In the genomic region with DNA sequence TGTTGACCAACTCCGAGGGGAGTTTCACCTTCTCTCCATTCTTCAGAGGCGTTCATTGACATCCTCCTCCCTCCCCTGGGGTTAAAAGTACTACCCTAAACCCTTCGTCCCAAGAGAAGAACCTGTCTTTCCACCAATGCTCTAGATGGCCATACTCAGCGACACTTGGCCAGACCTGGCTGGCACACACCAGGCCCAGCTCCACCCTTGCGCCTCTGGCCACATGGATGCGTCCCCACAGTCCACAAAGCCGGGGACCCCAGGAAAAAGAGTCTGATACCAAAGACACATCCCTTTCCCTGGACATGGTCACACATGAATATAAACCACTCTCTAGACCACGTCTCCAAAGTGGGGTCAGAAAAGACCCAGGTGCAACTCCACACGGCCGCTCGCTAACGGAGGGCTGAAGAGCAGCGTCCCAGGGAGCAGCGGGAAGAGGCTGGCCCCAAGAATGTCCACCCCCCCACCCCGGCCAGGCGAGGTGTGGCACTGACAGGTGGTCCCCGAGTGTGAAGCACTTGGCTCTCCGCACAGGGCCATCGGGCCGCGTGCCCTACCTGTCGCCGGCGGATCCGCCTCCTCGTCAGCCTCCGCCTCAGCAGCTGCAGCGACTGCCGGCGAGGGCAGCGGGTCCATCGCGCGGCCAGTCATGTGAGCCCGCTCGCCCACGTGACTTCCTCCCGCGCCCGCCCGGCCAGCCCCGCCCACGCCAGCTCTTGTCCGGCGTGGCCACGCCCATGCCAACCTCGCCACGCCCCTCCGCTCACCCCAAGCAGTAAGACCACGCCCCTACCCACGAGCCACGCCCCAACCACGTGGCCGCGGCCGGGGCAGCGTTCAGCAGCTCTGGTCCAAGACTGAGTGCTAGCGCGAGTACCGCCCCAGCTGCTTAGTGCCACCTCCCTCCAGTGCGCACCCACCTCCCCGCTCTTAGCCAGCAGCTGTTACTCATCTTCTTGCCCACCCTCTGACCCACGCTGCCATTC, we compare ENCODE assay signal across 8 mouse cellular contexts. TPM values are rescaled to one million over a fixed set of nuclear protein-coding genes. Genes with fewer than 3 reads are reported as not detected.
DNase-seq lines count a peak whose midpoint lies in the region; ATAC-seq lines count a peak whose summit lies in the region.

A gene (minus strand): TSS at position 675 of the 989 bp plus-strand sequence.

- no peaks in the 10 kb centered on the region for H3K27me3 ChIP-seq in intestine, embryonic 14.5 days (replicated peaks; ENCODE audit: control insufficient read depth, insufficient read depth, low read length)

- DNase-seq in adrenal gland, adult 18-20 months (ENCODE audit: low spot score in 2 of 2): peak; percentile 99
- peak; percentile 99 for DNase-seq in embryo, embryonic 11 days
- peak; percentile 95 for DNase-seq in gastrocnemius, postnatal 25 days
- DNase-seq in intestine, embryonic 14.5 days (ENCODE audit: low spot score): peak; percentile 97
- peak; percentile 89 to 90 for DNase-seq in left cerebral cortex, postnatal 14 days (ENCODE audit: low spot score in 2 of 2)
- peak; percentile 99 for DNase-seq in mesoderm, embryonic 11.5 days (ENCODE audit: low read depth, low spot score)
- DNase-seq in right cerebral cortex, postnatal 36 days (ENCODE audit: low spot score in 2 of 2): peak; percentile 81 to 83
- peak; percentile 97 for DNase-seq in yolk sac, embryonic 10.5 days (ENCODE audit: low spot score)

- peak within 1 kb of the TSS; percentile 66 for H3K9ac ChIP-seq in intestine, embryonic 14.5 days (ENCODE audit: low read length)

- ATAC-seq in intestine, embryonic 14.5 days (replicated peaks; ENCODE audit: low FRiP score, low TSS enrichment, low read depth): peak; percentile 93

- H3K27ac ChIP-seq in intestine, embryonic 14.5 days (ENCODE audit: low read depth): no peak within 1 kb of the TSS

- peak within 1 kb of the TSS; percentile 79 for H3K4me3 ChIP-seq in intestine, embryonic 14.5 days (ENCODE audit: low read depth, low read length)

- no peaks in the 10 kb centered on the region for H3K36me3 ChIP-seq in intestine, embryonic 14.5 days (ENCODE audit: control insufficient read depth, insufficient read depth, low read length)

- H3K9me3 ChIP-seq in intestine, embryonic 14.5 days (ENCODE audit: control insufficient read depth, low read length): no peaks in the 10 kb centered on the region

- H3K4me2 ChIP-seq in intestine, embryonic 14.5 days (ENCODE audit: low read length): peak within 1 kb of the TSS; percentile 98

- 1% methylated on average over 48 of the region's 63 CpGs for WGBS in intestine, embryonic 14.5 days

- intact Hi-C loops in left cerebral cortex, postnatal 14 days (cut with DNase I): no loop called here

- no peaks in the 10 kb centered on the region; the same call in 1 of the 2 replicates for H3K4me1 ChIP-seq in intestine, embryonic 14.5 days (replicated peaks; ENCODE audit: control insufficient read depth, insufficient read depth, low read length)

RNA-seq across cellular contexts. Expression of the gene that starts here (rescaled TPM):
- total RNA-seq in adrenal gland, adult 18-20 months (2021): 10 to 100 TPM; 13.8 to 13.9 TPM
- total RNA-seq in gastrocnemius, postnatal 25 days (2021): 1 to 10 TPM; 7.4 to 7.6 TPM
- 7.7 and 9.3 TPM in 2 replicates for polyA plus RNA-seq in intestine, embryonic 14.5 days (2014; fragmentation: Nextera tagmentation; extraction: Ambion mirVana)
- total RNA-seq in left cerebral cortex, postnatal 14 days (2021): 10 to 100 TPM; 15.7 to 18.8 TPM
